Mouse (Mus musculus): ENCODE results near the gene AW549877.

AW549877 gene

DNA sequence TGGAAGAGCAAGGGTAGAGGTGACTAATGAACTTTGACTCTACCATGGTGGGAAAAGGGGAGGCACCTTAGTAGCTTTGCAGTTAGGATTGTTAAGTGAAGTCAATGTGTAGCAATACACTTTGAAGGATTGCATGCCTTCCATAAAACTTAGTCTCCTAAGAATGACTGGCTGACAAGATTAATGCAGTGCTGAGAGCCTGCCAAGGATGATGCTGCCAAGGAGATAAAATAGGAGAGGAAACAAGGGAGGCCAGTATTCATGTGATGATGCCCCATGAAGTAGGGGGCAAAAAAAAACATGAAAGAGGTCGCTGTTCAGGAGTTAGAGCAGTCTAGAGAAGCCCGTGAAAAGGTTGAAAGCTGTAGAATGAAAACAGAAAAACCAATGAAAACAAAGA, 10.7 kb downstream of the AW549877 start:
- CTCF ChIA-PET, result no interaction called here

GRCm38 (mm10) chr15:3982732-3983131, 12.8 kb downstream of the AW549877 start:
- CTCF ChIA-PET, result no interaction called here

- CTCF ChIA-PET, result no interaction called here
These were observed 15.7 kb downstream of the AW549877 start for GRCm38 (mm10) chr15:3979871-3980270.

- CTCF ChIA-PET, result no interaction called here
These were observed 16.3 kb downstream of the AW549877 start, which contains the start of gene Fbxo4 for GRCm38 (mm10) chr15:3979061-3979848. TSS of gene Fbxo4 (minus strand) at chr15:3979573.

GRCm38 (mm10) chr15:3978279-3978678, 17.3 kb downstream of the AW549877 start:
- CTCF ChIA-PET, result no interaction called here

- CTCF ChIA-PET, result no interaction called here
These were observed 22.2 kb downstream of the AW549877 start for GRCm38 (mm10) chr15:3973300-3973699.

- CTCF ChIA-PET, result no interaction called here
These were observed 25.4 kb downstream of the AW549877 start for GRCm38 (mm10) chr15:3970193-3970592.

- CTCF ChIA-PET, result no interaction called here
These were observed 25.8 kb downstream of the AW549877 start for GRCm38 (mm10) chr15:3969743-3970142.

GRCm38 (mm10) chr15:3962251-3962650, 33.3 kb downstream of the AW549877 start:
- CTCF ChIA-PET, result no interaction called here

DNA sequence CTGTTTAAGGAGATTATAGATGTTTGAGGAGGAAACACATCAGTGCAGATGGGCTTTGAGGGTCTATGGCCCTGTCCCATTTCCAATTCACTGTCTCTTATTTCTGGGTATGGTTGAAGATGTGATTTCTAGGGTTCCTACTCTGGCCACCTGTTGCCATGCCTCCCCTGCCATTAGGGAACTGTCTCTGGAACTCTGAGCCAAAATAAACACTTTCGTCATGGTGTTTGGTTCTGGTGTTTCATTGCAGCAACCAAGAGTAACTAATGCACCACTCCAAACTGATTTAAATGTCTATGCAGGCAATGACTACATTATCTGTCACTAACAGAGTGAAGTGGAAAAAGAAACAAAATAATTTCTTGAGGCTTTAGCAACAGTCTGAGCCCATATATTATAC, 35.5 kb downstream of the AW549877 start:
- CTCF ChIA-PET, result no interaction called here

DNA sequence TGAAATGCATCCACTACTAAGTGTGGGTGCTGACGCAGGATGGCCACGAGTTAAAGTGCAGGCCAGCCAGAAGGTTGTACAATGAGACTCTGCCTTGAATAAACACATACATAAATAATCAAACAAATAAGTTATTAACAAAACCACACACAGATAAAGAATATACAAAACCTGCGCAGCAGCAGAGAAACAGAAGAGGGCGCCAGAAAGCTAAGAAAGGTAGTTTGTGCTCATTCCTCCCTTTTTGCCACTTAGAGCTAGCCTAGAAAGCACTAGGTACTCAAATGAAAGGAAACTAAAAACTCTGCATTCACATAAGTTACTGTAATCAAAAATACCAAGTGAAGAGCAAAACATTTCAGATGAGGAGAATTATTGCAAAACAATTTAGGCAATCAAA, 37.6 kb downstream of the AW549877 start:
- CTCF ChIA-PET, result interaction anchor here (0.5 kb wide), 1 partner anchor 142 kb away, joined by 4 read pairs; no protein-coding TSS in a partner anchor

- CTCF ChIA-PET, result no interaction called here
These were observed 40.6 kb downstream of the AW549877 start for GRCm38 (mm10) chr15:3954971-3955370.

DNA sequence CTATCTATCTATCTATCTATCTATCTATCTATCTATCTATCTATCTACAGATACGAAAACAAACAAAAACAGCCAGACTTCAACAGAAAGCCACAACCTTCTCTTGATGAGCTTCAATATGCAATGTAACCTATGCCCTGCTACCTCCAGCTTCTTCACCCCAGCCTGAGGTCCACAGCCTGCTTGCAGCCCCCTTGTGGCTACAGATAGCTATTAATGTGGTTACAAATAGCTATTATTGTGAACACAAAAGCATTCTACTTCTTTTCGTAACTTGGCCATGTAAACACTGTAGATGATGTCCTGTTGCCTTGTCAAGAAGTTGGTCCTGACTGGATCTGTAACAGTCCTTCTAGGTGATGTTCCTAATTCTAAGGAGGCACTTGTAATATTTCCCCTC, 57.4 kb downstream of the AW549877 start:
- CTCF ChIA-PET, result no interaction called here

DNA sequence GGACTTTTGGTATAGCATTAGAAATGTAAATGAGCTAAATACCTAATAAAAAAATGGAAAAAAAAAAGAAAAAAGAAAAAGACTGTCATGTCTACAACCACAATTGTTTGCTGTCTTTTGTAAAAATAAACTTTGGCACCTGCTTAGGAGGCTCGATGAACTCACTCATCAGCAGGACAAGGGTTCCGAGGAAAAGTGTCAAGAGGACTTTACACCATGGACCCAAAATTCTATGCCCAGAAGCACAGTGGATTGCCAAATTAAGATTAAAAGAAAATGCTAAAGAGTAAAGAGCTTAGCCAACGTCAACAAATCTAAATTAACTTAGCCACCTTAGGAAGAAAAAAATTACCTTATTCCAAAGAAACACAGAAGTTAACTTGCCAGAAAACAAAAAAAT, 59.5 kb downstream of the AW549877 start:
- CTCF ChIA-PET, result no interaction called here

DNA sequence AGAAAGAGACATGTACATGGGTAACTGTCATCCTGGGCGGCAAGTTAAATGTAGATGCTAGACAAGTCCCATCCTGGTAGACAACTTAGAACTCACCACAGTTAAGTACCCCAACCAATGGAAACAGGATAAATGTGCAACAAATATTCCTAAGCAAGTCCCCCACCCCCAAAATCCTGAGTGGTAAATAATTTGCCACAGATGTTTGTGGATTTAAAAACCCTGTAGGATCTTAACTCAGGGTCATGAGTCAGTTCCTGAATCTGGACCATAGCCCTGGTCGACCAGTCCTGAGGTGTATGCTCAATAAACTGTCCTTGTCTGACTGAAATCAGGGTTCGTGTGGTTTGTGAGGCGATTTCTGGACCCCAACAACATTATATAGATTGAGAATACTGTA, 62.1 kb downstream of the AW549877 start:
- CTCF ChIA-PET, result no interaction called here
